Mouse (Mus musculus): ENCODE measurements around the gene Cdkal1. TPM values are rescaled to one million over a fixed set of nuclear protein-coding genes. Genes with fewer than 3 reads are reported as not detected.

Cdkal1 gene
- polyA plus RNA-seq, 1 experiment from 2014 or later = 8.2 TPM

DNA sequence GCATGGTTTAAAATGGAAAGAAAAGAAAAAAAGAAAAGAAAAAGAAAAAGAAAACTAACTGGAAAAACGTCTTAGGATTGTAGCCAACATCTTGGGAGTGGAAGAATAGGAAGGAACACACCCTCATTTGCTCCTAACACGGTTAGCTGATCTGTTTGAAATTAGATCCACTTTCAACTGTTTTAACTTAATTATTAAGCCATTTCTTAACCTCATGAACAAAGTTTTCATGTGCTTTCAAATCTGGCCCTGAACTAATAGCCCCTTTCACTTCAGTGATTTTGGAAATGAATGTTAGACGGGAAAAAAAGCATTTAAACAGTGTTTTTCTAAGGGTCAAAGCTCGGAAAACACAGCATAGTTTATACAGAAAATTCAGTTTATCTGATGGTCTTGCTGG lies 505.5 kb downstream of the Cdkal1 start:
- no peak overlapping the region for H3K4me2 ChIP-seq
- no peak overlapping the region for H3K4me3 ChIP-seq (replicated peaks)
- H3K36me3 ChIP-seq (replicated peaks) = 0 out of 2 replicates have a peak, but pooled peaks cover 5% of the 10 kb centered on the region
- no peaks in the 10 kb centered on the region for H3K4me1 ChIP-seq (replicated peaks)
- ATAC-seq (ENCODE audit: insufficient read depth) = no peak
- H3K9me3 ChIP-seq (replicated peaks) = no peaks in the 10 kb centered on the region
- no peak overlapping the region for H3K9ac ChIP-seq
- no peak overlapping the region for H3K27ac ChIP-seq (replicated peaks)
- no peaks in the 10 kb centered on the region for H3K27me3 ChIP-seq
- 55% methylated on average over 4 of the region's 4 CpGs for WGBS (ENCODE audit: insufficient replicate concordance)

DNA sequence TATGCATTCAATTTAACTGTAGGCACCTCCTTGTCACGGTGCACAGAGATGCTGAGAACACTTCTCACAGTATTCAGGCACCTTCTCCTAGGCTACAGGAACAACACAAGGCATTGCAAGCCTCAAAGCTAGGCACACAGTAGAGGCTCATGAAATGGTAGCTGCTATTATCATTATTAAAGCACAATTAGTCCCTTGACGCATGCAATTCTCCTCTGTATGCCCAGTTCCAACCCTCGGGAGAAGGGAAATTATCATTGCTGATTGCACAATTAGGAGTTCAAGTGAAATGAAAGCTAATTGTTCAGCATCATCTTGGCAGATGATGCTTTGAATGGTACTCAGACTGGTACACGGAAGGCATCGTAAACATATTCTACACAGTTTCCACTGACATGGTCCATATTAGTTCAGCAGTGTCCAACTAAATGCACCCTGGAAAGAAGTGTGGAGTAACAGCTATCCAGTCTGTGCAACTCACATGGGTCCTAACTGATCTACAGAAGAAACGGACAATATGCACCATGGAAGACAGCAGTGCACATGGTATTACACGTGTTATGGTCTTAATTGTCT lies 506.0 kb downstream of the Cdkal1 start:
- Histone ChIP-seq H3K27me3 (no peaks in the 10 kb centered on the region), H3K4me2 (no peak overlapping the region), H3K9me3 (replicated peaks) (no peaks in the 10 kb centered on the region), H3K9ac (no peak overlapping the region), H3K36me3 (replicated peaks) (0 out of 2 replicates have a peak, but pooled peaks cover 5% of the 10 kb centered on the region), H3K4me3 (replicated peaks) (no peak overlapping the region), H3K27ac (replicated peaks) (no peak overlapping the region), H3K4me1 (replicated peaks) (no peaks in the 10 kb centered on the region)
- WGBS (ENCODE audit: insufficient replicate concordance) = 73% methylated on average over 7 of the region's 7 CpGs
- ATAC-seq (ENCODE audit: insufficient read depth) = no peak

DNA sequence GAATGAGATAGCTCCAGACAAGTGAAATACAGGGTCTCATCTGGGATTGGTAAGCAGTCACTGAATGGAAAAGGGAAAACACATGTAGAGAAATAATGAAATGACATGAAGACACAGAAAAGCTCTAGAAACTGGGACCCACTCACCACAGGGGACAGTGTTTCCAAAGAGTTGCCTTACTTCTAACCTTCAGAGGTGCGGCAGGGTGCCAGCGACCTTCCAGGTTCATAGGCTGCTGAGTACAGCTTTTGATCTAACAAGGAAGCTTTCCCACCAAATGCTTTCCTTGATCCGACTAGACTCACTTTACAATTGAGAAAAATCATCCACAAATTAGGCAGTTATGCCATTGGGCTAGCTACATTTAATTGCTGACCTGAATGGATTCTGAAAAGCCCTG lies 507.1 kb downstream of the Cdkal1 start:
- ATAC-seq (ENCODE audit: insufficient read depth) = no peak
- Histone ChIP-seq H3K4me2 (no peak overlapping the region), H3K9ac (no peak overlapping the region), H3K27me3 (no peaks in the 10 kb centered on the region), H3K4me3 (replicated peaks) (no peak overlapping the region), H3K36me3 (replicated peaks) (0 out of 2 replicates have a peak, but pooled peaks cover 5% of the 10 kb centered on the region), H3K4me1 (replicated peaks) (no peaks in the 10 kb centered on the region), H3K27ac (replicated peaks) (no peak overlapping the region), H3K9me3 (replicated peaks) (no peaks in the 10 kb centered on the region)
- 84% methylated on average over 3 of the region's 3 CpGs for WGBS (ENCODE audit: insufficient replicate concordance)

DNA sequence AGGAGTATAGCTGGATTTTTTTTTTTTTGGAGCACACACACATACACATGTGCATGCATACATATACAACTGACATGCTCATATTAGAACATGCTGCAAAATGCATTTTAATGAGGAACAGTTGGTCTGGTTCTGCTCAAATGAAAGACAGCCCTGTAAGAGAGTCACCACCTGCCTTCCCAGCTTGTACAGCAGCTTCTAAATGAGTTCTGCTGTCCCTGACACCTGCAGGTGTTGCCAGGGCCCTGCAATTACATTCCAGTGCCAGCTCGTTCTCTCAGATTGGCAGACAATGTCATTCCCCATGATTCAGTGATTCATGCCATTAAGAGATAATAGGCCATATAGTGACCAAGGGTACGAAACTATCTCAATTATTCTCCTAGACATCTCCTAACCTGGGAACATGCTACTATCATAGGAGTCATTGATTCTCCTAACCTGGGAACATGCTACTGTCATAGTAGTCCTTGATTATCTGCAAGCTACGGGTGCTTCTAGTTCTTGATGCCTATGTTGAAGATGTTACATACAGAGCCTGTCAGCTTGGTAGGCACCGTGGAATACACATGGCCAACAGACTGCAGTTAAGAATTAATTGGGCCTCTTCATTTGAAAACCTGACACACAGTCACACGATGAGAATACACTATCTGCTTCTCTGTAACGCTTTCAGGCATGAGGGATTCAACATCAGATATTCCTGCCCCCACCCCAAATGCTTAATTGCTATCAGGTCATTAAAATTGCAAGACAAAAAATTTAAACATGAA lies 522.6 kb downstream of the Cdkal1 start:
- Histone ChIP-seq H3K27me3 (no peaks in the 10 kb centered on the region), H3K4me3 (replicated peaks) (no peak overlapping the region), H3K4me1 (replicated peaks) (no peaks in the 10 kb centered on the region), H3K9me3 (replicated peaks) (no peaks in the 10 kb centered on the region), H3K4me2 (no peak overlapping the region), H3K9ac (no peak overlapping the region), H3K27ac (replicated peaks) (no peak overlapping the region), H3K36me3 (replicated peaks) (no peaks in the 10 kb centered on the region)
- no peak for ATAC-seq (ENCODE audit: insufficient read depth)
- WGBS (ENCODE audit: insufficient replicate concordance) = 64% methylated on average over 6 of the region's 6 CpGs

DNA sequence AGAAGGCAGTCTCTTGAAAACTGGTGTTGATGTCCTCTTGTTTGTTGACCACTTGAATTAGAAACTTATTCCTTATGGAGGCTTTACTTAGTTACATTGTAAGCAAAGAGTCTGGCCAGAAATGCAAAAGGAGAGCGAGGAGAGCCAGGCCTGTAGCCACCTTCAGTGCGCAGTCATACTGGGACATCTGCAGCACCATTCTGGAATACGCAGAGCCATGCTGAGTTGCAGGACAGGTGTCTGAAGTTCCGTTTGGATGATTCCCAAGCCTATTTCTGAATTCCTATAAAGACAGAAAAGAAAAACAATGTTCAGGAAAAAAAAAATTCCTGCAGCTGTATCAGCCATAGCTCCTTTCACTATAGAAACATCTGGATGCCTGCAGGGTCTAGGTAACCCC lies 529.5 kb downstream of the Cdkal1 start:
- H3K36me3 ChIP-seq (replicated peaks) = no peaks in the 10 kb centered on the region
- 73% methylated on average over 4 of the region's 4 CpGs for WGBS (ENCODE audit: insufficient replicate concordance)
- H3K4me3 ChIP-seq (replicated peaks) = no peak overlapping the region
- H3K27me3 ChIP-seq = no peaks in the 10 kb centered on the region
- H3K9me3 ChIP-seq (replicated peaks) = no peaks in the 10 kb centered on the region
- no peak overlapping the region for H3K4me2 ChIP-seq
- H3K9ac ChIP-seq = no peak overlapping the region
- no peak for ATAC-seq (ENCODE audit: insufficient read depth)
- H3K27ac ChIP-seq (replicated peaks) = no peak overlapping the region
- no peaks in the 10 kb centered on the region for H3K4me1 ChIP-seq (replicated peaks)

DNA sequence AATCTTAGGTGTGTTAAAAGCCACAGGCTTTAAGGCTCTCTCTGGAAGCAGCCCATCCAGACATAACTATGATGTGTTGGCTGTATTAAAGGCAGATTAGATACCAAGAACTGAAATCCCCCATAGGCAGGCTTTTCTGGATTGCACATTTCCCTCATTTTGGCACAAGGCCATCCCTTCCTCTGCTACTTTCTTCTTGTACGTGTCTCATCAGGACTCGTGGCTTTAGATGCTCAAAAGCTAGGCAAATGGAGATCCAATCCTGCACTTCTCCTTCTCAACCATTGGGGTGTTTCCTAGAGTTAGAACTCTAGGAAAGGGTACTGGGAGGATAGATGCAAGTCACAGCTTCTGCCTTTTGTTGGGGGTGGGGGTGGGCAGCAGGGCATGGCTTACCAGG lies 535.1 kb downstream of the Cdkal1 start:
- H3K4me2 ChIP-seq = no peak overlapping the region
- WGBS (ENCODE audit: insufficient replicate concordance) = 49% methylated on average over 2 of the region's 2 CpGs
- ATAC-seq (ENCODE audit: insufficient read depth) = no peak
- H3K9me3 ChIP-seq (replicated peaks) = no peaks in the 10 kb centered on the region
- H3K4me3 ChIP-seq (replicated peaks) = no peak overlapping the region
- no peaks in the 10 kb centered on the region for H3K36me3 ChIP-seq (replicated peaks)
- H3K27ac ChIP-seq (replicated peaks) = no peak overlapping the region
- H3K27me3 ChIP-seq = no peaks in the 10 kb centered on the region
- H3K9ac ChIP-seq = no peak overlapping the region
- no peaks in the 10 kb centered on the region for H3K4me1 ChIP-seq (replicated peaks)

DNA sequence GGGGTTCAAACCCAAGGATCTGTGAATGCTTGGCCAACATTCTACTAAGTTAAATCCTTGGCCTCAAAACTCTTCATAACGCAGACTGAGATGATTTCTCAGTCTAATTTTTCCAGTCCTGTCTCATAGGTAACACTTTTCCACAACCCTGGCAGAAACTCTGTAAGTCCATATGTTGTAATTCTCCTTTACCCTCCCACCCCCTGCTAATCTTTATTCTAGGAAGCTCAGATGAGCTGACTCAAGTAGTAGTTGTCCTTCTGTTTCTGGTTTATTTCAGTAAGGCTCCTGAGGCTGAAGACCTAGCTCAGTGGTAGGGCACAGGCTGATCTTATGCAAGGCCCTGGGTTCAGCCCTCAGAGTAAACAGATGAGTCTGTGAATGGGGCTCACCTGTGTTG lies 537.8 kb downstream of the Cdkal1 start:
- no peak overlapping the region for H3K4me3 ChIP-seq (replicated peaks)
- no peaks in the 10 kb centered on the region for H3K36me3 ChIP-seq (replicated peaks)
- no peaks in the 10 kb centered on the region for H3K4me1 ChIP-seq (replicated peaks)
- no peaks in the 10 kb centered on the region for H3K27me3 ChIP-seq
- H3K4me2 ChIP-seq = no peak overlapping the region
- H3K9ac ChIP-seq = no peak overlapping the region
- no peak overlapping the region for H3K27ac ChIP-seq (replicated peaks)
- H3K9me3 ChIP-seq (replicated peaks) = no peaks in the 10 kb centered on the region
- WGBS (ENCODE audit: insufficient replicate concordance) = 42% methylated on average over 1 of the region's 1 CpGs
- no peak for ATAC-seq (ENCODE audit: insufficient read depth)

DNA sequence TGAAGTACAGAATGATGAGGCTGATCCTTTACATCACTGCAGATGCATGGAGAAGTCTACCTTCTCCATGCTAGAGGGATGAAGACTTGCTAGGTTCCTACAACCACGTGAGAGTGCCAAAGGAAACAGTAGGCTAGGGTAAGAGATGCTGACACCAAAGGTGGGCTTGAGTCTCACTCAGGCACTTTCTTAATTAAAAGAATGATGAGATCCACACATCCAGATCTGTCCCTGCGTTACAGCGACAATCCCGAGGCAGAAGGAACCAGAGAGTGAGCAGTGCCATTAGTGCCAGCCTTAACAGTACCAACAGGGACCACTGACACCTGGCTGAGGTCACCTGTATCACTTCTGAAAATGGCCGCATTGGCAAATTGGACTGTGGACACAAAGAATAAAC lies 539.2 kb downstream of the Cdkal1 start:
- no peaks in the 10 kb centered on the region for H3K9me3 ChIP-seq (replicated peaks)
- H3K27me3 ChIP-seq = no peaks in the 10 kb centered on the region
- WGBS (ENCODE audit: insufficient replicate concordance) = 68% methylated on average over 5 of the region's 5 CpGs
- H3K4me3 ChIP-seq (replicated peaks) = no peak overlapping the region
- ATAC-seq (ENCODE audit: insufficient read depth) = no peak
- H3K4me2 ChIP-seq = no peak overlapping the region
- no peaks in the 10 kb centered on the region for H3K36me3 ChIP-seq (replicated peaks)
- no peak overlapping the region for H3K9ac ChIP-seq
- no peak overlapping the region for H3K27ac ChIP-seq (replicated peaks)
- H3K4me1 ChIP-seq (replicated peaks) = no peaks in the 10 kb centered on the region

DNA sequence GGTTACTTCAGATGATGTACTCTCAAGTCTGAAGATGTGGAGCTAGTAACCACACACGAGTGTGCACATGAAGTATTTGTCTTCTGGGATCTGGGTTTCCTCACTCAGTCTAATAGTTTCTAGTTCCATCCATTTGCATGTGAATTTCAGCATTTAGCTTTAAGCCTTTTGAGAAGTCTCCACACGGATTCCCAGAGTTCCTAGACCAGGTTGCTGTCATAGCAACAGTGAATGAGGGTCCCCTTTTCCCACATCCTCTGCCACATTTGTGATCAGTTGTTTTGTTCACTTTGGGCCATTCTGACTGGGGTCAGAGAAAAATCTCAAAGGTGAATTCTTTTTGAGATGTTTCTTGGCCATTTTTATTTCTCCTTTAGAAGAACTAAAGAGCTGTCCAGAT lies 543.4 kb downstream of the Cdkal1 start:
- no peak for ATAC-seq (ENCODE audit: insufficient read depth)
- no peak overlapping the region for H3K4me2 ChIP-seq
- H3K4me3 ChIP-seq (replicated peaks) = no peak overlapping the region
- no peak overlapping the region for H3K9ac ChIP-seq
- H3K27ac ChIP-seq (replicated peaks) = no peak overlapping the region
- no peaks in the 10 kb centered on the region for H3K4me1 ChIP-seq (replicated peaks)
- WGBS (ENCODE audit: insufficient replicate concordance) = 40% methylated on average over 2 of the region's 2 CpGs
- H3K36me3 ChIP-seq (replicated peaks) = no peaks in the 10 kb centered on the region
- H3K27me3 ChIP-seq = no peaks in the 10 kb centered on the region
- H3K9me3 ChIP-seq (replicated peaks) = no peaks in the 10 kb centered on the region

DNA sequence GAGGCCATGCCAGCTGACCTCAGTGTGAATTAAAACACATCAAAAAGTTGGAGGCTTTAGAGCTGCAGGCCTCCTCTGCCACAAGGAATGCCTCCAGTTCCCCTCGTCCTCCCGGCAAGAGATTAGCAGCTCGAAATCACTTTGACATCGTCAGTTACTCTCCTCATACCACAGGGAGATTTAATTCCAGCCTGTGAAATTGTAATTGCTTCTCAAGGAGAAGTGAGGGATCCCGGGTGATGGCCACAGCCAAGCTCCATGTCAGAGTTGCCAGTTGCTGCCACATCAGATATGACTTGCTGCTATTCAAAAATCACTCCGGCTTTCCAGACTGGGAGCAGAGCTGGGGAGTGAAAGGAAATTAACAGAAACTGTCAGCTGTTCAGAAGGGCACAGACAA lies 548.1 kb downstream of the Cdkal1 start:
- no peaks in the 10 kb centered on the region for H3K9me3 ChIP-seq (replicated peaks)
- H3K4me1 ChIP-seq (replicated peaks) = no peaks in the 10 kb centered on the region
- H3K4me2 ChIP-seq = no peak overlapping the region
- no peaks in the 10 kb centered on the region for H3K36me3 ChIP-seq (replicated peaks)
- WGBS (ENCODE audit: insufficient replicate concordance) = 46% methylated on average over 6 of the region's 6 CpGs
- no peak overlapping the region for H3K4me3 ChIP-seq (replicated peaks)
- no peaks in the 10 kb centered on the region for H3K27me3 ChIP-seq
- no peak overlapping the region for H3K27ac ChIP-seq (replicated peaks)
- no peak overlapping the region for H3K9ac ChIP-seq
- ATAC-seq (ENCODE audit: insufficient read depth) = no peak

DNA sequence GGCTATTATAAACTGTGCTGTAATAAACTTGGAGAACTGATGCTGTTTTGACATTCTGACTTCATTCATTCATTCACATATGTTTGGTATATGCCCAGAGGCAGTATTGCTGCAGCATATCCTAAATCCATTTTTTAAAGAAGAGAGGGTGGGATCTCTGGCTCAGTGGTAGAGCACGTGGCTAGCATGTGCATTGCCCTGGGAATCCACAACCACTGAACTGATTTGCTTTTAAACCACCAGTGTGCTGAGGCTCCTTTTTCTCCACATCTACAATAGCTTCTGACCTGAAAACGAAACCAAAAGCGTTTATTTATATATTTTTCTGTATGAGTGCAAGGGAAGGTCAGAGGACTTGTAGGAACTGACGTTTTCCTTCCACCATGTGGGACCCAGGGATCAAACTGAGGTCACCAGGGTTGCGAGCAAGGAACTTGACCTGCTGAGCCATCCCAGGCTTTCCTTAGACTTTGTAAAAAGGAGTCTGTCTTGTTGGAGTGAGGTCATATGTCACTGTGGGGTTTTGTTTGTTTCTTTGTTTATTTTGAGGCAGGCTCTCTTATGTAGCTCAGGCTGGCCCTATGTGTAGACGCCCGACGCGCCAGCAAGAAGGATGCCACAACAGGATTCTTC lies 562.8 kb downstream of the Cdkal1 start:
- no peaks in the 10 kb centered on the region for H3K4me1 ChIP-seq (replicated peaks)
- no peak for ATAC-seq (ENCODE audit: insufficient read depth)
- H3K9me3 ChIP-seq (replicated peaks) = no peaks in the 10 kb centered on the region
- H3K4me3 ChIP-seq (replicated peaks) = no peak overlapping the region
- no peaks in the 10 kb centered on the region for H3K36me3 ChIP-seq (replicated peaks)
- no peaks in the 10 kb centered on the region for H3K27me3 ChIP-seq
- no peak overlapping the region for H3K9ac ChIP-seq
- H3K27ac ChIP-seq (replicated peaks) = no peak overlapping the region
- no peak overlapping the region for H3K4me2 ChIP-seq
- WGBS (ENCODE audit: insufficient replicate concordance) = 66% methylated on average over 9 of the region's 9 CpGs

All from liver, embryonic 15.5 days (tissue).